Mouse (Mus musculus) limb, embryonic 14.5 days (tissue): ENCODE measurements around the gene Ap3d1. TPM values are rescaled to one million over a fixed set of nuclear protein-coding genes. Genes with fewer than 3 reads are reported as not detected.
A peak's percentile ranks its signal among the peaks of the same experiment; 100 is the strongest.

Experiments
- ATAC-seq: fragments of 200-750 bp; cut with Nextera tagmentation; 2 replicates; pipeline ENCODE4 v1.8.0; 2017; ENCODE audit warnings: low read depth, moderate number of reproducible peaks, moderate TSS enrichment; ENCODE audit not compliant: low FRiP score
- DNase-seq: peaks from one replicate; pipeline ENCODE4 v3.0.0-alpha.2; 2015; ENCODE audit warnings: low spot score
- H3K27ac ChIP-seq: fragments of 300-500 bp; sonication (generic); replicated peaks from 2 replicates; pipeline ENCODE4 v1.5.1; 2014; ENCODE audit warnings: low read depth, mild to moderate bottlenecking, low read length, moderate library complexity, mixed read lengths
- H3K27me3 ChIP-seq: fragments of 300-500 bp; sonication (generic); 2 replicates; pipeline ENCODE4 v1.6.1; 2014; ENCODE audit warnings: low read length, mixed read lengths; ENCODE audit not compliant: control insufficient read depth, insufficient read depth
- H3K36me3 ChIP-seq: fragments of 300-500 bp; sonication (generic); 2 replicates; pipeline ENCODE4 v1.6.1; 2014; ENCODE audit warnings: mild to moderate bottlenecking, low read length, moderate library complexity, mixed read lengths; ENCODE audit not compliant: control insufficient read depth, insufficient read depth
- H3K4me1 ChIP-seq: fragments of 300-500 bp; sonication (generic); 2 replicates; pipeline ENCODE4 v1.6.1; 2014; ENCODE audit warnings: antibody characterized with exemption, low read length, mixed read lengths; ENCODE audit not compliant: control insufficient read depth, insufficient read depth
- H3K4me2 ChIP-seq: fragments of 300-500 bp; sonication (generic); replicated peaks from 2 replicates; pipeline ENCODE4 v1.6.1; 2014; ENCODE audit warnings: low read depth, mild to moderate bottlenecking, low read length, moderate library complexity; ENCODE audit not compliant: severe bottlenecking
- H3K4me3 ChIP-seq: fragments of 300-500 bp; sonication (generic); replicated peaks from 2 replicates; pipeline ENCODE4 v1.5.1; 2014; ENCODE audit warnings: low read length
- H3K9ac ChIP-seq: fragments of 300-500 bp; sonication (generic); 2 replicates; pipeline ENCODE4 v1.6.1; 2014; ENCODE audit warnings: mild to moderate bottlenecking, low read depth, low read length, moderate library complexity; ENCODE audit not compliant: severe bottlenecking
- H3K9me3 ChIP-seq: fragments of 300-500 bp; sonication (generic); 2 replicates; pipeline ENCODE4 v1.6.1; 2016; ENCODE audit warnings: low read length; ENCODE audit not compliant: control insufficient read depth
- POLR2A ChIP-seq: fragments of 200-500 bp; IDR thresholded peaks from 2 replicates; pipeline ENCODE4 v1.8.0; 2012; ENCODE audit warnings: inconsistent platforms, mild to moderate bottlenecking, moderate library complexity, borderline replicate concordance; ENCODE audit not compliant: insufficient read depth, insufficient read length; ENCODE audit errors: extremely low read depth
- WGBS: fragments of 180-500 bp; shearing (Covaris S2); extraction: QIAGEN DNeasy Blood & Tissue Kit; methylation state at CpG from one replicate; pipeline ENCODE4 v1.1.7; 2014; 5-methylcytosine and 5-hydroxymethylcytosine counted together
- polyA plus RNA-seq, 2 experiments: library from polyadenylated mRNA; depleted of rRNA in 1 of 2; stranded (reverse) in 1 of 2; unstranded in 1 of 2; fragments of >200 nt; fragmentation: Nextera tagmentation in 1 of 2; extraction: Ambion mirVana in 1 of 2; gene quantifications; 2 replicates each; pipeline versions ENCODE4 v1.2.1 to v1.2.3; 2012 to 2014

Ap3d1 gene
- polyA plus RNA-seq, 2 experiments, result 75.1 to 123 TPM

- DNase-seq (no peak), ATAC-seq (no peak)
- H3K27me3 ChIP-seq, result no peaks in the 10 kb centered on the region
- peak overlapping the region; percentile 97 for H3K4me3 ChIP-seq
- H3K27ac ChIP-seq, result 0 out of 2 replicates have a peak overlapping the region, but pooled peaks have one; percentile 19
- H3K4me2 ChIP-seq, result peak overlapping the region; percentile 87
- H3K9me3 ChIP-seq, result no peaks in the 10 kb centered on the region
- H3K9ac ChIP-seq, result peak overlapping the region; percentile 92
- 65% methylated on average over 5 of the region's 5 CpGs for WGBS
- H3K4me1 ChIP-seq, result peaks cover 44% of the 10 kb centered on the region
- H3K36me3 ChIP-seq, result peaks cover 49% of the 10 kb centered on the region
- TF ChIP-seq POLR2A, result no peak
Measured at GRCm38 (mm10) chr10:80674161-80674711, 67.8 kb downstream of the Ap3d1 start.

- no peak for TF ChIP-seq POLR2A
- ATAC-seq, result no peak
- H3K27me3 ChIP-seq, result no peaks in the 10 kb centered on the region
- H3K4me1 ChIP-seq, result peaks cover 38% of the 10 kb centered on the region
- peak overlapping the region; percentile 87 for H3K4me2 ChIP-seq
- H3K4me3 ChIP-seq, result peak overlapping the region; percentile 97
- peak overlapping the region; percentile 92 for H3K9ac ChIP-seq
- peaks cover 54% of the 10 kb centered on the region for H3K36me3 ChIP-seq
- no peak for DNase-seq
- WGBS, result 37% methylated on average over 3 of the region's 3 CpGs
- H3K27ac ChIP-seq, result 0 out of 2 replicates have a peak overlapping the region, but pooled peaks have one; percentile 19
- H3K9me3 ChIP-seq, result no peaks in the 10 kb centered on the region
Measured at GRCm38 (mm10) chr10:80673690-80674089, 68.4 kb downstream of the Ap3d1 start.

- Histone ChIP-seq H3K27ac (no peak overlapping the region), H3K9ac (no peak overlapping the region), H3K36me3 (peaks cover 70% of the 10 kb centered on the region), H3K4me3 (no peak overlapping the region), H3K4me2 (no peak overlapping the region), H3K9me3 (no peaks in the 10 kb centered on the region), H3K4me1 (peaks cover 22% of the 10 kb centered on the region), H3K27me3 (no peaks in the 10 kb centered on the region)
- no peak for DNase-seq
- WGBS, result 75% methylated on average over 11 of the region's 11 CpGs
- no peak for ATAC-seq
- TF ChIP-seq POLR2A, result no peak
Measured at GRCm38 (mm10) chr10:80671936-80672690, 70.0 kb downstream of the Ap3d1 start.

GRCm38 (mm10) chr10:80671251-80671650, 70.8 kb downstream of the Ap3d1 start:
- H3K4me3 ChIP-seq, result no peak overlapping the region
- no peak for DNase-seq
- no peak for ATAC-seq
- 90% methylated on average over 4 of the region's 4 CpGs for WGBS
- no peak for TF ChIP-seq POLR2A
- H3K9me3 ChIP-seq, result no peaks in the 10 kb centered on the region
- H3K27ac ChIP-seq, result no peak overlapping the region
- H3K36me3 ChIP-seq, result peaks cover 79% of the 10 kb centered on the region
- H3K4me1 ChIP-seq, result peaks cover 19% of the 10 kb centered on the region
- H3K27me3 ChIP-seq, result no peaks in the 10 kb centered on the region
- H3K4me2 ChIP-seq, result no peak overlapping the region
- no peak overlapping the region for H3K9ac ChIP-seq

GRCm38 (mm10) chr10:80670531-80670930, 71.5 kb downstream of the Ap3d1 start:
- WGBS, result 85% methylated on average over 2 of the region's 2 CpGs
- peaks cover 21% of the 10 kb centered on the region for H3K4me1 ChIP-seq

More at GRCm38 (mm10) chr10:80670531-80670930, 71.5 kb downstream of the Ap3d1 start:
- H3K9ac ChIP-seq, result no peak overlapping the region
- no peaks in the 10 kb centered on the region for H3K9me3 ChIP-seq
- H3K27me3 ChIP-seq, result no peaks in the 10 kb centered on the region
- no peak for TF ChIP-seq POLR2A
- H3K36me3 ChIP-seq, result peaks cover 83% of the 10 kb centered on the region
- H3K27ac ChIP-seq, result no peak overlapping the region
- no peak overlapping the region for H3K4me2 ChIP-seq
- no peak for ATAC-seq
- no peak for DNase-seq
- H3K4me3 ChIP-seq, result no peak overlapping the region
